Mouse (Mus musculus) right cerebral cortex, postnatal 10 days (tissue): ENCODE data around the gene Ptges3.
A peak's percentile ranks its signal among the peaks of the same experiment; 100 is the strongest.
"Not testable (repeated sequence)": the region's sequence is repeated elsewhere in the genome, so short reads cannot be mapped to it uniquely, and the experiment has no call there.

Source experiments
- DNase-seq, 2 experiments: peaks; one replicate each; pipeline ENCODE4 v3.0.0; 2021; ENCODE audit warnings: low spot score in 2 of 2

Ptges3 gene

DNA sequence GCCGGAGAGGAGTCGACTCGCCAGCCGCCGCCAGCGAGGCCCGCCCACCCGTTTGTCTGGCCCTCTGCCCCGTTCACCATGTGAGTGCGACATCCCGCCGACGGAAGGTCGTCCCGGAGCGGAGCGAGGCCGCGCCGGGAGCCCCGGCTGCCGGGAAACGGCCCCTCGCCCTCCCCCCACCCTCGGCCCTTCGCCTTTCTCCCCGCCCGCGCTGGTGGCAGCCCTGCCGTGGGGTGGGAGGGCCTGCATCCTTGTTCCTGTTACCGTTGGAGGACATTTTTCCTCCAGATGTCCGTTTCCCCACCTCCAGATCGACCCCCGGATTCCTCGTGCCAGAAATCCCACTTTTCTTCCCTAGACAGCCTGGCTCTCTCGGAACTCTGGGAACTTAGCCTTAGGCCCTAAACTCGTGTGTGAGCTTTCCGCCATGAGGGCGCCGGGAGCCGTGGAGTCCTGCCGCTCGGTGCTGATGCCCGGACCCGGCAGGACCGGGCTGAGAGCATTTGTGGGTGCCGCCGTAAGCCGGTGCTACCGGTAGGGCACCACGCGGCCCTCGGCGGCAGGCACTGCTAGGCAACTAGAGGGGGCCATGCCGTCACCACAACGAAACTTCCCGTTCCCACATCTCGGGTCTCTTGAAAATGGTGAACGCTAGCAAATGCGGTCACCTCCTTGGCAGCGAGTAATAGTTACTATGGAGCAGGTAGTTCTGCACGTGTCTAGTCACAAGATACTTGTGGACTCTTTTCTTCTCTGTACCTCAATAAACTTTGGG is 640 bp downstream of the Ptges3 start:
- peak; percentile 67 to 68 for DNase-seq

DNA sequence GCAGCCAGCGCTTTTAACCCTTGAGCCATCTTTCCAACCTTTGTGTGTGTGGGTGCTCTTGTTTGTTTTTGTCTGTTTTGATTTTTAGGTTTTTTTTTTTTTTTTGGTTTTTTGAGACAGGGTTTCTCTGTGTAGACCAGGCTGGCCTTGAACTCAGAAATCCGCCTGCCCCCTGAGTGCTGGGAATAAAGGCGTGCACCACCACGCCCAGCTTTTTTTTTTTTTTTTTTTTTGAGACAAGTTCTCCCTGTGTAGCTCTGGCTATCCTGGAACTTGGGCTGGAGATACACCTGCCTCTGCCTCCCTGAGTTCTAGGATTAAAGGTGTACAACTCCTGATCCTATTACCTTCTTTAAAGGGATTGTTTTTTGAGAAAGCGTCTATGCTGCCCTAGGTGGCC is 2.4 kb downstream of the Ptges3 start:
- DNase-seq = no peak

- DNase-seq = no peak
Observed at GRCm38 (mm10) chr10:128062221-128062989, 3.7 kb downstream of the Ptges3 start.

GRCm38 (mm10) chr10:128066072-128066471 is 7.3 kb downstream of the Ptges3 start:
- no peak for DNase-seq

GRCm38 (mm10) chr10:128069201-128069600 is 10.4 kb downstream of the Ptges3 start:
- DNase-seq = no peak

DNA sequence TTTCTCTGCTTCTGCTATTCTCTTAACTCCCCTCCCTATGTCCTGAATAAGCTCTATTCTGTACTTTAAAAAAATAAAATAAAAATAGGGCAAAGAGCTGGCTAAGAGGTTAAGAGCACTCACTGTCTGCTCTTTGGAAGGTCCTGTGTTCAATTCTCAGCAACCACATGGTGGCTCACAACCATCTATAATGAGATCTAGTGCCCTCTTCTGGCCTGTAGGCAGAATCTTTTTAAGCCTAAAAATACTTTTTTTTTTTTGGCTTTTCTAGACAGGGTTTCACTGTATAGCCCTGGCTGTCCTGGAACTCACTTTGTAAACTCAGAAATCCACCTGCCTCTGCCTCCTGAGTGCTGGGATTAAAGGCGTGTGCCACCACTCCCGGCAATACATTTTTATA is 11.7 kb downstream of the Ptges3 start:
- not testable (repeated sequence) for DNase-seq

GRCm38 (mm10) chr10:128078269-128078668 is 19.5 kb downstream of the Ptges3 start:
- not testable (repeated sequence) for DNase-seq

- DNase-seq = no peak
Observed at GRCm38 (mm10) chr10:128080496-128080895, 21.7 kb downstream of the Ptges3 start.

GRCm38 (mm10) chr10:128081807-128082476 is 23.2 kb downstream of the Ptges3 start:
- DNase-seq = no peak

- no peak for DNase-seq
Observed at GRCm38 (mm10) chr10:128082477-128082808, 23.7 kb downstream of the Ptges3 start.

- peak; percentile 98 to 99 for DNase-seq
Observed at GRCm38 (mm10) chr10:128082880-128083421, 24.2 kb downstream of the Ptges3 start, which contains the start of gene Atp5b. Gene Atp5b (plus strand): TSS chr10:128083273.

GRCm38 (mm10) chr10:128083688-128084087 is 24.9 kb downstream of the Ptges3 start:
- peak; percentile 41 to 42 for DNase-seq

- DNase-seq = no peak
Observed at GRCm38 (mm10) chr10:128084160-128084559, 25.4 kb downstream of the Ptges3 start.

DNA sequence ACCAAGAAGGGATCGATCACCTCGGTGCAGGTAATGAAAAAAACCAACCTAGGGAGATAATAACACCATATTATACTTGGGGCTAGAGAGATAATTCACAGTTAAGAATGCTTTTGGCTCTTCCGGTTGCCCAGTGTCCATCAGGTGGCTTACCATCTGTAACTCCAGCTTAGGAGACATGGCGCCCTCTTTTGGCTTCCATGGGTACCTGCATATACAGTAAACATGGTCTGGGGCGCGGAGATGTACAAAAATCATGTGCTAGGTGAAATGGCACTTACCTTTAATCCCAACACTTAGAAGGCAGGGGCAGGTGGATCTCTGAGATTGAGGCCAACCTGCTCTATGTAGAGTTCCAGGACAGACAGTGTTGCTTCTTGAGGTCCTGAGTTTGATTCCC is 27.6 kb downstream of the Ptges3 start:
- no peak for DNase-seq

DNA sequence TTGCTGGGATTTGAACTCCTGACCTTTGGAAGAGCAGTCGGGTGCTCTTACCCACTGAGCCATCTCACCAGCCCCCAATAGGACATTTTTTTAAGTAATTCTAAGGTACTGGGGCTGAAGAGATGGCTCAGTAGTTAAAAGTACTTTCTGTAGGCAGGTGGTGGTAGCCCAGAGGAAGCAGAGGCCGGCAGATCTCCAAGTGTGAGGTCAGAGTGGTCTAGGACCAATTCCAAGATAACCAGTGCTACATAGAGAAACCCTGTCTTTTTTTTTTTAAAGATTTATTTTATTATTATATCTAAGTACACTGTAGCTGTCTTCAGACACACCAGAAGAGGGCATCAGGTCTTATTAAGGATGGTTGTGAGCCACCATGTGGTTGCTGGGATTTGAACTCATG is 28.5 kb downstream of the Ptges3 start:
- not testable (repeated sequence) for DNase-seq

DNA sequence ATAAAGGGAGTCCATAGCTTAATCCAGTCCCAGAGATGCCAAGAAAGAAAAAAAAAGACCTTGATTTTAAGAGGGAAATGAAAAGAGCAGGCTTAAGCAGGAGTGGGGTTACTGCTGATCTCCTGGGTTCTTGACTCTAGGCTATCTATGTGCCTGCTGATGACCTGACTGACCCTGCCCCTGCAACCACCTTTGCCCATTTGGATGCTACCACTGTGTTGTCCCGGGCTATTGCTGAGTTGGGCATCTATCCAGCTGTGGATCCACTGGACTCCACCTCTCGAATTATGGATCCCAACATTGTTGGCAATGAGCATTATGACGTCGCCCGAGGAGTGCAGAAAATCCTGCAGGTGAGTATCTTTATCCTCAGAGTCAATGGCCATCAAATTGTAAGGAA is 29.4 kb downstream of the Ptges3 start:
- no peak for DNase-seq

GRCm38 (mm10) chr10:128089842-128090241 is 31.1 kb downstream of the Ptges3 start:
- DNase-seq = no peak

DNA sequence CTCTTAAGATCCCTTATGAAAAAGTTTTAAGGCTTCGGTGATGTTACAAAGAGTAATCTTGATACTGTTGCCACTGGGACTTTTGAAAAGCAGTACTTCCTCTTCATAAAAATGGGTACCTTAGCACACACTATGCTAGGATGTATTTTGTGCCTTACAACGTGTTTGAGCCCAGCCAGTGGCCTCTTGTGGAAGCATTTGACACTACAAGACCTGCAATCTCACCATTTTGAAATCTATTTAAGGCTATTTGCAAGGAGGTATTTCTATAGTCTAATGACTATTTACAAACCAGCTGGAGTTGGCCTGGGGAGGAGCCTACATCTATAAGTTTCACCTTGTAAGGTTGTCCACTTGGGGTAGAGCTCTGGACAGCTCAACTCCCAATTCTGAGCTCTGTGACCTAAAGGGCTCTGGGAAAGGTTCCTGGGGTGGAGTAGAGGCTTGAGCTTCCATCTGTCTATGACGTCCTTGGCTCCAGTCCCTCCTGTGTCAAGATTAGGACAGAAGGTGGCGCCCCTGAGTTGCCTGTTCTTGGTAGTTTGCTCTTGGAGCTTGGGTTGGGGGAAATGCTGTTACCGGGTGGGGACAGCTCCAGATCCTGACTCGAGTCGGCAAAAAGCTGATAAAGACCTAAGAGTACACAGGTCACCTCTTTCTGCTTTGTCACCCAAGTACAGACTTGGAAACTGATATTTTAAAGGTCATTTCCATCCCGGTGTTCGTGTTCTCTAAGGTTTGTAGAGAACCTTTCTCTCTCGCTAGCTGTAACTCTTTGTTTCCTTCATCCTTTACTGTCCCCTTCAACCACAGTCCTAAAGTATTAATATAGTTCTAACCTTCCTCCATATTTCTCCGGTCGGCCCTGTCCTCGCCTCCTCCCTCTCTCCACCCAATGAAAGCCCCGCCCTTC is 32.2 kb downstream of the Ptges3 start:
- DNase-seq = peak; percentile 90 to 91

- peak; percentile 42 to 58 for DNase-seq
Observed at GRCm38 (mm10) chr10:128091564-128092505, 33.1 kb downstream of the Ptges3 start, which contains the start of gene Baz2a. Gene Baz2a (plus strand): TSS chr10:128091577.
